Mouse (Mus musculus) lung, embryonic 15.5 days (tissue): ENCODE data around the gene Prss56. TPM values are rescaled to one million over a fixed set of nuclear protein-coding genes. Genes with fewer than 3 reads are reported as not detected.
A peak's percentile ranks its signal among the peaks of the same experiment; 100 is the strongest.

Experiments
- ATAC-seq: fragments of 200-750 bp; cut with Nextera tagmentation; 2 replicates; pipeline ENCODE4 v1.8.0; 2017; ENCODE audit warnings: moderate number of reproducible peaks, borderline replicate concordance; ENCODE audit not compliant: low FRiP score, low TSS enrichment; ENCODE audit errors: extremely low read depth
- H3K27ac ChIP-seq: fragments of 300-500 bp; sonication (generic); 2 replicates; pipeline ENCODE4 v1.5.1; 2015; ENCODE audit warnings: moderate library complexity, mild to moderate bottlenecking, inconsistent platforms
- H3K27me3 ChIP-seq: fragments of 300-500 bp; sonication (generic); 2 replicates; pipeline ENCODE4 v1.6.1; 2015; ENCODE audit warnings: inconsistent platforms
- H3K36me3 ChIP-seq: fragments of 300-500 bp; sonication (generic); 2 replicates; pipeline ENCODE4 v1.6.1; 2015; ENCODE audit warnings: inconsistent platforms
- H3K4me1 ChIP-seq: fragments of 300-500 bp; sonication (generic); 2 replicates; pipeline ENCODE4 v1.6.1; 2015; ENCODE audit warnings: inconsistent platforms
- H3K4me2 ChIP-seq: fragments of 300-500 bp; sonication (generic); 2 replicates; pipeline ENCODE4 v1.6.1; 2015; ENCODE audit warnings: inconsistent platforms, mild to moderate bottlenecking, moderate library complexity
- H3K4me3 ChIP-seq: fragments of 300-500 bp; sonication (generic); 2 replicates; pipeline ENCODE4 v1.5.1; 2015; ENCODE audit warnings: mild to moderate bottlenecking, inconsistent platforms
- H3K9ac ChIP-seq: fragments of 300-500 bp; sonication (generic); 2 replicates; pipeline ENCODE4 v1.6.1; 2015; ENCODE audit warnings: inconsistent platforms
- H3K9me3 ChIP-seq: fragments of 300-500 bp; sonication (generic); 2 replicates; pipeline ENCODE4 v1.6.1; 2016; ENCODE audit warnings: inconsistent platforms
- WGBS: fragments of 180-500 bp; shearing (Covaris S2); methylation state at CpG from one replicate; pipeline ENCODE4 v1.1.7; 2015; 5-methylcytosine and 5-hydroxymethylcytosine counted together
- polyA plus RNA-seq: library from polyadenylated mRNA; unstranded; fragments of >200 nt; fragmentation: Nextera tagmentation; extraction: Ambion mirVana; gene quantifications from 2 replicates; pipeline ENCODE4 v1.2.1, GENCODE M21; 2015

Prss56 gene
- polyA plus RNA-seq, 1 experiment from 2014 or later, result not detected

DNA sequence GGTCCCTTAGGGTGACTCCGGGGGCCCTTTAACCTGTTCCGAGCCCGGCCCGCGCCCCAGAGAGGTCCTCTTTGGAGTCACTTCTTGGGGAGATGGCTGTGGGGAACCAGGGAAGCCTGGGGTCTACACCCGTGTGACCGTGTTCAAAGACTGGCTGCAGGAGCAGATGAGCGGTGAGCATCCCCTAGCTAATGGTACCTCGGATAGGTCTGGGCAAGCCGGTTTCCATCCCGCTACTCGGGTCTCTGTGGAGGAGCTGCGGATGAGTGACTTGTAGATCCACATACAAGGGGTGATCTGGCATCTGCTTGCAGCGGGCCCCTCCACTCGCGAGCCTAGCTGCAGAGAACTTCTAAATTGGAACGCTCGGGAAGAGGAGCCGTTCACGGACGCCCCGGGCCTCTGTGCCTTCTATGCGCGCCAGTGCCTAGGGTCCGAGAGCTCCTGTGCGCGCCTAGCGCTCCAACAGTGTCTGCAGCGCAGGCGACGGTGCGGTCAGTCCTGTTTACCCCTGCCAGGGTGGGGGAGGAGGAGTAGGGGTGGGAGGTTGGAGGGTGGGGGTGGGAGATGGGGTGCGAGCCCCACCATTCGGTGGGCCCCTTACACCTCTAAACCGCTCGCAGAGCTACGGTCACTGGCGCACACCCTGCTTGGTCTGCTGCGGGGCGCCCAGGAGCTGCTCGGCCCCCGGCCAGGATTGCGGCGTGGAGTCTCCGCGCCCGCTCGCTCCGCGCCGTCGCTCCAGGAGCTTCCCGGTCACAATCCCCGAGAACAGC, 3.3 kb downstream of the Prss56 start:
- Histone ChIP-seq H3K9me3 (no peaks in the 10 kb centered on the region), H3K4me2 (peak overlapping the region; percentile 96), H3K9ac (peak overlapping the region; percentile 50), H3K27me3 (peaks cover 75% of the 10 kb centered on the region), H3K27ac (no peak overlapping the region), H3K4me3 (peak overlapping the region; percentile 54), H3K4me1 (peaks cover 14% of the 10 kb centered on the region), H3K36me3 (no peaks in the 10 kb centered on the region)
- WGBS, result 2% methylated on average over 53 of the region's 54 CpGs
- no peak for ATAC-seq

DNA sequence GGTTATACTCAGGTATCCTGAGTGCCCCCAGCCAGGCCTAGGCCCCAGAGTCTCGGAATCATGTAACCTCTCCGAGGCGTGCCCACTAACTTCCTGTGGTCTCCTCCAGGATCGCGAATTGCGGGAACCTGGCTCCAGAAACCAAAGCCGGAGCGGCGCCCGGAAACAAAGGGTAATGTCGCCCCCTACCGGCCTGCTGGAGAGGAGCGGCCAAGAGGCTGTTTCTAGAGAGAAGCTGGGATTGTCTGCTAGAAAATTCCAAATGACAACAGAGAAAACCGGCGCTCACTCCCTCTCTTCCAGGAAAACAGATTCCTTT, 3.9 kb downstream of the Prss56 start:
- no peak overlapping the region for H3K27ac ChIP-seq
- H3K4me3 ChIP-seq, result peak overlapping the region; percentile 54
- H3K9ac ChIP-seq, result peak overlapping the region; percentile 50
- under 1% methylated on average over 15 of the region's 15 CpGs for WGBS
- H3K4me2 ChIP-seq, result peak overlapping the region; percentile 96
- no peaks in the 10 kb centered on the region for H3K36me3 ChIP-seq
- ATAC-seq, result peak; percentile 20; the same call in 1 of the 2 replicates
- no peaks in the 10 kb centered on the region for H3K9me3 ChIP-seq
- peaks cover 14% of the 10 kb centered on the region for H3K4me1 ChIP-seq
- peaks cover 73% of the 10 kb centered on the region for H3K27me3 ChIP-seq

DNA sequence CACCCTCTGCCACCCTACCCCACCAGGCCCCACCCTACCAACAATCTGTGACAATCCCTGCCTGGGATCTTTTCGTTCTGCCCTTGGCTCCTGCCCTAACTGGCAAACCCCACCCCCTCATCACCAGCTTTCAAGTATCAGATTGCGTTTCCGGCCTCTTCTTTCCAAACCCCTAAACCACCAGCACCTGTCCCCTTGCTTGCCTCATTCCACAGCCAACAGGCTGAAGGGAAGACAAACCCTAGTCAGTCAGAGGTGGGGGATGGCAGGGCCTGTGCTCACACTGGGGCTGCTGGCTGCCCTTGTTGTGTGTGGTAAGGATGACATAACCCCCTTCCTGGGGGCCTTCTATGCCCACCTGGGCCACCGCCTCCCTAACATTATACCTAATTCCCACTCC, 7.3 kb downstream of the Prss56 start, which contains the start of gene Chrnd:
Gene Chrnd, plus strand, starts transcription at position 179 of the 400 bp plus-strand sequence.
- no peak for ATAC-seq
- no peak within 1 kb of the TSS for H3K27ac ChIP-seq
- 25% methylated on average over 4 of the region's 4 CpGs for WGBS
- no peaks in the 10 kb centered on the region for H3K36me3 ChIP-seq
- H3K4me2 ChIP-seq, result no peak within 1 kb of the TSS
- peaks cover 44% of the 10 kb centered on the region for H3K27me3 ChIP-seq
- no peak within 1 kb of the TSS for H3K4me3 ChIP-seq
- no peak within 1 kb of the TSS for H3K9ac ChIP-seq
- H3K4me1 ChIP-seq, result peaks cover 9% of the 10 kb centered on the region
- H3K9me3 ChIP-seq, result no peaks in the 10 kb centered on the region

DNA sequence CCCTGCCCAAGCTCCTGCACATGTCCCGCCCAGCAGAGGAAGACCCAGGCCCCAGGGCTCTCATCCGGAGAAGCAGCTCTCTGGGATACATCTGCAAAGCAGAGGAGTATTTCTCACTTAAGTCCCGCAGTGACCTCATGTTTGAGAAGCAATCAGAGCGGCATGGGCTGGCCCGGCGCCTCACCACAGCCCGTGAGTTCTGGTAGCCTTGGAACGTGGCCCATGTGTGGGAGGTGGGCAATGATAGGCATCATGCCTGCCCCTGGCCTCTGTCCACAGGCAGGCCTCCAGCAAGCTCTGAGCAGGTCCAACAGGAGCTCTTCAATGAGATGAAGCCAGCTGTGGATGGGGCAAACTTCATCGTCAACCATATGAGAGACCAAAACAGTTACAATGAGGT, 14.2 kb downstream of the Prss56 start:
- 73% methylated on average over 9 of the region's 9 CpGs for WGBS

DNA sequence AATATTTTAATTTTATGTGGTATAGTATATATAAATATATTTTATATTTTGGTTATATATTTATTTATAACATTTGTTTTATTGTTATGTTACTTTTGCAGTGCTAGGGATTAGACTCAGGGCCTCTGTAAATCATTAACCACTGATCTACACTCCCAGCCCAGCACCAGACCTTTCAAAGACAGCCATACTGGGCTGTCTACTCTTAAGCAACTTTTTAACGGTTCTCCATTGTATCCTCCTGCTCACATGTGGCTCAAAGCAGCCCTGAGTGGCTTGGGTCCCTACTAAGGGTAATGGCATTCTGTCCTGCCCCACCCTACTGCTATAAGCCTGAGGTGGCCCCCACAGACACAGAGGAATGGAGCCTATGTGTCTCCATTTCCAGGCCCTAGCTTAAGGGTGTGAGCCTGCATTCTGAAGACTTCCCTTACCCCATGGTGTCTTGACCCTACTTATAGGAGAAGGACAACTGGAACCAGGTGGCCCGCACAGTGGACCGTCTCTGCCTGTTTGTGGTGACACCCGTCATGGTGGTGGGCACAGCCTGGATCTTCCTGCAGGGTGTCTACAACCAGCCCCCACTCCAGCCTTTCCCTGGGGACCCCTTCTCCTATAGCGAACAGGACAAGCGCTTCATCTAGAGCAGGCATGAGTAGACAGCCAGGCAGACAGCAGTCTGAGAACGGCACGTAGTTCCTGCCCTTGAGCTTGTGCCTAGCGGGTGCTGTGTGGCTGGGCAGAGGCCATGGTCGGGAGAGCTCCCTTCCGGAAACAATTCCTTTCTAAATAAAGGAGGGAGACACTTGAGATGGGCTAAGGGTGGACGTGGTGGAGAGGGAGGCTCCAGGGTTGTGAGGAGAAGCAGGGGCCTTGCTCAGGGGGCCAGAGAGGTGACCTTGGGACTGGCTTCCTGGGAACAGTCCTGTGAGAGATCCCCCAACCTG, 15.3 kb downstream of the Prss56 start:
- WGBS, result 60% methylated on average over 12 of the region's 12 CpGs
- ATAC-seq, result no peak

More for the DNA sequence above, 14.2 kb downstream of the Prss56 start:
- H3K4me1 ChIP-seq, result no peaks in the 10 kb centered on the region
- no peaks in the 10 kb centered on the region for H3K9me3 ChIP-seq
- H3K4me2 ChIP-seq, result no peak overlapping the region
- no peak overlapping the region for H3K4me3 ChIP-seq
- H3K27ac ChIP-seq, result no peak overlapping the region
- ATAC-seq, result no peak
- no peaks in the 10 kb centered on the region for H3K36me3 ChIP-seq
- H3K9ac ChIP-seq, result no peak overlapping the region
- peaks cover 5% of the 10 kb centered on the region; the same call in 1 of the 2 replicates for H3K27me3 ChIP-seq

DNA sequence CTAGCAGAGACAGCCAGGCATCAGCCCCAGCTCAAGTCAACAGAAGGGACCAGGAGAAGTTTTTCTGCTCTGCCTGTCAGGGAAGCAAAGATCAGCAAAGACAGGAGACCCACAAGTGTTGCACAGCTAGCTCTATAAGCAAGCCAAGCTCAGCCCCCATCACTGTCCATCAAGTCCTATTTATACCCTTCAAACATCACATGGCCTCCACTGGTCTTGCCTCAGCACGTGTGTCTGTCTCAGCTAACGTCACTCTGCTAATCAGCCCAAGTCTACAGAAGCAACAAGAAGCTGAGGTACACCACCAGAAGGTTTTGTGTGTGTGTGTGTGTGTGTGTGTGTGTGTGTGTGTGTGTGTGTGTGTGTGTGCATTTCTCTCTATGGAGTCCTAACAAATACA, 17.7 kb downstream of the Prss56 start:
- H3K36me3 ChIP-seq, result no peaks in the 10 kb centered on the region
- no peak overlapping the region for H3K9ac ChIP-seq
- H3K4me2 ChIP-seq, result no peak overlapping the region
- H3K9me3 ChIP-seq, result no peaks in the 10 kb centered on the region
- H3K4me1 ChIP-seq, result peaks cover 8% of the 10 kb centered on the region; the same call in 1 of the 2 replicates
- H3K4me3 ChIP-seq, result no peak overlapping the region
- ATAC-seq, result no peak
- 47% methylated on average over 2 of the region's 2 CpGs for WGBS
- H3K27me3 ChIP-seq, result peaks cover 5% of the 10 kb centered on the region; the same call in 1 of the 2 replicates
- no peak overlapping the region for H3K27ac ChIP-seq

More for the DNA sequence above, 15.3 kb downstream of the Prss56 start:
- no peaks in the 10 kb centered on the region for H3K4me1 ChIP-seq
- no peak overlapping the region for H3K4me2 ChIP-seq
- H3K9me3 ChIP-seq, result no peaks in the 10 kb centered on the region
- no peak overlapping the region for H3K4me3 ChIP-seq
- H3K9ac ChIP-seq, result no peak overlapping the region
- H3K36me3 ChIP-seq, result no peaks in the 10 kb centered on the region
- H3K27ac ChIP-seq, result no peak overlapping the region
- H3K27me3 ChIP-seq, result no peaks in the 10 kb centered on the region

DNA sequence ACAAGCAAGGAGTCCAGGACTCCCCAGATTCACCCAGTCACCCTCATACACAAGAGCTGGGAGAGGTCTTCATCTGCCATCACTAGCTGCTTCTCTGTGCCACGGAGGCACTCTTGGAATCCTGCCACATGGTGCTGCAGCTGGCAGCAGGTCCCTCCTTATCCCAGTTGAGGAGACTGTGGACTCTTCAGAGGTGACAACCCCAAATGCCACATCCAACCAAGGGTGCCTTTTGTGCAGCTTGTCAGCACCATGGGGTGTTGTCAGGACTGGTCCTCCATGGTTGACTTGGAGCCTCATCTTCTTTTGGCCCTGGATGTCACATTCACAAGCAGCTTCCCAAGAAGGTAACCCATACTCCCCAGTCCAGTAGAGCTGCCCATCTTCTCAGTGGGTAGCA, 18.7 kb downstream of the Prss56 start:
- Histone ChIP-seq H3K27me3 (peaks cover 14% of the 10 kb centered on the region), H3K27ac (no peak overlapping the region), H3K4me3 (no peak overlapping the region), H3K9me3 (no peaks in the 10 kb centered on the region), H3K4me2 (no peak overlapping the region), H3K9ac (no peak overlapping the region), H3K36me3 (no peaks in the 10 kb centered on the region), H3K4me1 (peaks cover 12% of the 10 kb centered on the region; the same call in 1 of the 2 replicates)
- 28% methylated on average over 1 of the region's 1 CpGs for WGBS
- no peak for ATAC-seq

DNA sequence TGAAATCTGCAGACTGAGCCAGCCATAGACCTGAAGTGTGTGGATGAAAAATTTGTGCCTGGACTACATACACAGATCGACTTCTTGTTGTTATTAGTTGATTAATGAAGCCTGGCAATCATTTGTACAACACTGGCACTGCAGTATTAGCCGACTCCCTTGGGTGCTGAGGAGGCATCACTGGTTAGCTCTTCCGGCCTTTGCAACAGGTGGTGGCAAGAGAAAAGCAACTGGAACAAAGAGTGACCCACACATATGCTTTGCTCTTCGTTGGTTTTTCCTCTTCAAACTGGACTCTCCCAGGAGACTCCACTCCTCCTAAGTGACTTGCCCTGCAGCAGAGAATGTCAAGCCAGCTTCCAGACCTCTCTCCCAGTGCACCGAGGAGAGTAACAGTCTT, 20.7 kb downstream of the Prss56 start:
- no peak overlapping the region for H3K27ac ChIP-seq
- peaks cover 12% of the 10 kb centered on the region; the same call in 1 of the 2 replicates for H3K4me1 ChIP-seq
- H3K27me3 ChIP-seq, result peaks cover 26% of the 10 kb centered on the region
- H3K9me3 ChIP-seq, result no peaks in the 10 kb centered on the region
- H3K4me3 ChIP-seq, result no peak overlapping the region
- no peaks in the 10 kb centered on the region for H3K36me3 ChIP-seq
- H3K9ac ChIP-seq, result no peak overlapping the region
- 77% methylated on average over 5 of the region's 5 CpGs for WGBS
- no peak for ATAC-seq
- H3K4me2 ChIP-seq, result no peak overlapping the region

DNA sequence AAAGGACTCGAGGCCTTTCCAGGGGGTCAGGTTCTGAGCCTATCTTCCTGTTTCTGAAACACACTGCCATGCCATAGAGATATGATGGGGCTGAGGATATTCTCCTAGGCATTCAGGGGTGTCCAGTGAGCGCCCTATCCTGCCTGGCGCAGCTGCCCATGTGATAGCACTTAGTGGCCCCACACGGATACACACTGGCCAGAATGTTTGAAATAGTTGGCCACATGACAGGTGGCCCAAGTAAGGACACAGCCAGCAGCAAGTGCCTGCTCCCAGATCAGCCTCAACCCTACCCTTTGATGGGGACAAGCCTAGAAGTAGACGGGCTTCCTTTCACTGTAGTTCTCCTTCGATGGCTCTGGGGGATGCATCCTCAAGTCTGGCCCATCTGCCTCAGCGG, 21.4 kb downstream of the Prss56 start, which contains the start of gene Chrng:
Gene Chrng, plus strand, starts transcription at position 193 of the 400 bp plus-strand sequence.
- no peaks in the 10 kb centered on the region for H3K36me3 ChIP-seq
- WGBS, result 84% methylated on average over 7 of the region's 7 CpGs
- peaks cover 26% of the 10 kb centered on the region for H3K27me3 ChIP-seq
- H3K4me3 ChIP-seq, result no peak within 1 kb of the TSS
- H3K4me2 ChIP-seq, result no peak within 1 kb of the TSS
- no peak for ATAC-seq
- peaks cover 12% of the 10 kb centered on the region; the same call in 1 of the 2 replicates for H3K4me1 ChIP-seq
- no peak within 1 kb of the TSS for H3K27ac ChIP-seq
- H3K9ac ChIP-seq, result no peak within 1 kb of the TSS
- H3K9me3 ChIP-seq, result no peaks in the 10 kb centered on the region

DNA sequence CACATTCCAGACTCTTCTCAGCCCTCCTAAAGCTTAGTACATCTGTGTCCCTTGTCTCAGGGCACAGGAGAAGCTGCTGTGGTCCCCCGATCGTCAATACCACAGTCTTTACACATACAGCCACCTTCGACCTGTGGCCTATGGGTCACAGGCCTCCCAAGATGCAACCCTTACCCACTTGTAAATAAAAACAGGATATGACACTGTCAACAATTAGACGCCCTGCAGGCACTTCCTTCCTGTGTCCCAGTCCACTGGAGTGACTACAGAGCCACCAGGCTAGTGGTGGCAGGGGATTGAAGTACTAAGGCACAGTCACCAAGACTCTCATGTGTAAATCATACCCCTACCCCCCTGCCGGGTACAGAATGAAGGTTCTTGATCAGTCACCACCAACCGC, 21.9 kb downstream of the Prss56 start:
- Histone ChIP-seq H3K27me3 (peaks cover 26% of the 10 kb centered on the region), H3K4me2 (no peak overlapping the region), H3K4me1 (peaks cover 12% of the 10 kb centered on the region; the same call in 1 of the 2 replicates), H3K27ac (no peak overlapping the region), H3K9ac (no peak overlapping the region), H3K4me3 (no peak overlapping the region), H3K36me3 (no peaks in the 10 kb centered on the region), H3K9me3 (no peaks in the 10 kb centered on the region)
- WGBS, result 45% methylated on average over 6 of the region's 6 CpGs
- no peak for ATAC-seq

DNA sequence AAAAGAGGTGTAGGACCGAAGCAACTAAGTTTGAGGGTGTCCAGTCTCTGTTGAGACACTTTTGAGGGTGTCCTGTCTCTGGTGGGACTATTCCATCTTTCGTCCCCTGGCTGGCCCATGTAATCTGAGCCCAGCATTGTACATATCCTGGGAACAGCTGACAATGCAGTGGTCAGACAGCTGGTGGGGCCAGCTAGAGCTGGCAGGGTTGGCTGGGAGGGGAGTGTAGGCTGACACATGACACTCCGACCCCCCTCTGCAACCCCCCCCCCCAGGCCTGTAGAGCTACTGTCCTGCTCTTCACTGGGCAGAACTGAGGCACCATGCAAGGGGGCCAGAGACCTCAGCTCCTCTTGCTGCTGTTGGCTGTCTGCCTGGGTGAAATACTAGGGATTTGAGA, 22.4 kb downstream of the Prss56 start:
- Histone ChIP-seq H3K27me3 (peaks cover 26% of the 10 kb centered on the region), H3K4me1 (peaks cover 12% of the 10 kb centered on the region; the same call in 1 of the 2 replicates), H3K27ac (no peak overlapping the region), H3K4me3 (no peak overlapping the region), H3K9me3 (no peaks in the 10 kb centered on the region), H3K36me3 (no peaks in the 10 kb centered on the region), H3K9ac (no peak overlapping the region), H3K4me2 (no peak overlapping the region)
- WGBS, result 30% methylated on average over 3 of the region's 3 CpGs
- ATAC-seq, result peak; percentile 66; the same call in 1 of the 2 replicates
